Mouse (Mus musculus): Measurements from ENCODE around the gene Cpsf6. TPM values are rescaled to one million over a fixed set of nuclear protein-coding genes. Genes with fewer than 3 reads are reported as not detected.

Cpsf6 gene
- 105 and 110 TPM in 2 replicates for polyA plus RNA-seq (2015; fragmentation: Nextera tagmentation; extraction: Ambion mirVana)

- Histone ChIP-seq H3K27me3 (replicated peaks; ENCODE audit: control insufficient read depth, insufficient read depth, low read length) (no peaks in the 10 kb centered on the region), H3K9ac (ENCODE audit: low read depth, low read length) (no peak within 1 kb of the TSS), H3K9me3 (ENCODE audit: control insufficient read depth, low read length) (no peaks in the 10 kb centered on the region), H3K36me3 (ENCODE audit: control insufficient read depth, insufficient read depth, low read length) (no peaks in the 10 kb centered on the region), H3K4me1 (ENCODE audit: control insufficient read depth, insufficient read depth, low read length) (no peaks in the 10 kb centered on the region), H3K4me2 (ENCODE audit: low read depth, low read length) (no peak within 1 kb of the TSS), H3K27ac (ENCODE audit: low read length) (no peak within 1 kb of the TSS), H3K4me3 (ENCODE audit: low read length) (no peak within 1 kb of the TSS)
- no peak for ATAC-seq
- 77% methylated on average over 6 of the region's 6 CpGs for WGBS
Measured at GRCm38 (mm10) chr10:117379908-117380307, at the start of gene Cpsf6. TSS of gene Cpsf6 (minus strand) at chr10:117380015.

- no peaks in the 10 kb centered on the region for H3K27me3 ChIP-seq (replicated peaks; ENCODE audit: control insufficient read depth, insufficient read depth, low read length)
- H3K4me1 ChIP-seq (ENCODE audit: control insufficient read depth, insufficient read depth, low read length) = no peaks in the 10 kb centered on the region
- no peak overlapping the region for H3K9ac ChIP-seq (ENCODE audit: low read depth, low read length)
- H3K27ac ChIP-seq (ENCODE audit: low read length) = no peak overlapping the region
- ATAC-seq = no peak
- H3K9me3 ChIP-seq (ENCODE audit: control insufficient read depth, low read length) = no peaks in the 10 kb centered on the region
- no peak overlapping the region for H3K4me2 ChIP-seq (ENCODE audit: low read depth, low read length)
- no peak overlapping the region for H3K4me3 ChIP-seq (ENCODE audit: low read length)
- no peaks in the 10 kb centered on the region for H3K36me3 ChIP-seq (ENCODE audit: control insufficient read depth, insufficient read depth, low read length)
- WGBS = 84% methylated on average over 1 of the region's 1 CpGs
Measured at GRCm38 (mm10) chr10:117426615-117426969, 46.8 kb upstream of the Cpsf6 start.

- H3K27me3 ChIP-seq (replicated peaks; ENCODE audit: control insufficient read depth, insufficient read depth, low read length) = no peaks in the 10 kb centered on the region
- H3K27ac ChIP-seq (ENCODE audit: low read length) = no peak overlapping the region
- H3K4me3 ChIP-seq (ENCODE audit: low read length) = no peak overlapping the region
- whole genome bisulfite sequencing = 54% methylated on average over 11 of the region's 11 CpGs
- H3K4me1 ChIP-seq (ENCODE audit: control insufficient read depth, insufficient read depth, low read length) = no peaks in the 10 kb centered on the region
- no peak overlapping the region for H3K9ac ChIP-seq (ENCODE audit: low read depth, low read length)
- H3K9me3 ChIP-seq (ENCODE audit: control insufficient read depth, low read length) = no peaks in the 10 kb centered on the region
- ATAC-seq = no peak
- H3K36me3 ChIP-seq (ENCODE audit: control insufficient read depth, insufficient read depth, low read length) = no peaks in the 10 kb centered on the region
- H3K4me2 ChIP-seq (ENCODE audit: low read depth, low read length) = no peak overlapping the region
Measured at GRCm38 (mm10) chr10:117425907-117426614, 46.2 kb upstream of the Cpsf6 start.

GRCm38 (mm10) chr10:117425013-117425412 lies 45.2 kb upstream of the Cpsf6 start:
- Histone ChIP-seq H3K4me3 (ENCODE audit: low read length) (no peak overlapping the region), H3K27me3 (replicated peaks; ENCODE audit: control insufficient read depth, insufficient read depth, low read length) (no peaks in the 10 kb centered on the region), H3K9ac (ENCODE audit: low read depth, low read length) (no peak overlapping the region), H3K4me1 (ENCODE audit: control insufficient read depth, insufficient read depth, low read length) (no peaks in the 10 kb centered on the region), H3K36me3 (ENCODE audit: control insufficient read depth, insufficient read depth, low read length) (no peaks in the 10 kb centered on the region), H3K4me2 (ENCODE audit: low read depth, low read length) (no peak overlapping the region), H3K27ac (ENCODE audit: low read length) (no peak overlapping the region), H3K9me3 (ENCODE audit: control insufficient read depth, low read length) (no peaks in the 10 kb centered on the region)
- WGBS = 90% methylated on average over 5 of the region's 5 CpGs
- no peak for ATAC-seq

- H3K36me3 ChIP-seq (ENCODE audit: control insufficient read depth, insufficient read depth, low read length) = no peaks in the 10 kb centered on the region
- no peak for ATAC-seq
- 42% methylated on average over 3 of the region's 3 CpGs for WGBS
- no peak overlapping the region for H3K27ac ChIP-seq (ENCODE audit: low read length)
- no peaks in the 10 kb centered on the region for H3K4me1 ChIP-seq (ENCODE audit: control insufficient read depth, insufficient read depth, low read length)
- H3K4me3 ChIP-seq (ENCODE audit: low read length) = no peak overlapping the region
- H3K4me2 ChIP-seq (ENCODE audit: low read depth, low read length) = no peak overlapping the region
- no peaks in the 10 kb centered on the region for H3K27me3 ChIP-seq (replicated peaks; ENCODE audit: control insufficient read depth, insufficient read depth, low read length)
- H3K9me3 ChIP-seq (ENCODE audit: control insufficient read depth, low read length) = no peaks in the 10 kb centered on the region
- no peak overlapping the region for H3K9ac ChIP-seq (ENCODE audit: low read depth, low read length)
Measured at GRCm38 (mm10) chr10:117424146-117424905, 44.5 kb upstream of the Cpsf6 start.

- Histone ChIP-seq H3K27ac (ENCODE audit: low read length) (no peak overlapping the region), H3K4me3 (ENCODE audit: low read length) (no peak overlapping the region), H3K36me3 (ENCODE audit: control insufficient read depth, insufficient read depth, low read length) (no peaks in the 10 kb centered on the region), H3K9ac (ENCODE audit: low read depth, low read length) (no peak overlapping the region), H3K4me1 (ENCODE audit: control insufficient read depth, insufficient read depth, low read length) (no peaks in the 10 kb centered on the region), H3K9me3 (ENCODE audit: control insufficient read depth, low read length) (no peaks in the 10 kb centered on the region), H3K4me2 (ENCODE audit: low read depth, low read length) (no peak overlapping the region), H3K27me3 (replicated peaks; ENCODE audit: control insufficient read depth, insufficient read depth, low read length) (no peaks in the 10 kb centered on the region)
- ATAC-seq = no peak
- WGBS = 84% methylated on average over 17 of the region's 17 CpGs
Measured at GRCm38 (mm10) chr10:117423025-117424002, 43.5 kb upstream of the Cpsf6 start.

- Histone ChIP-seq H3K9ac (ENCODE audit: low read depth, low read length) (no peak overlapping the region), H3K4me1 (ENCODE audit: control insufficient read depth, insufficient read depth, low read length) (peaks cover 6% of the 10 kb centered on the region), H3K36me3 (ENCODE audit: control insufficient read depth, insufficient read depth, low read length) (no peaks in the 10 kb centered on the region), H3K4me2 (ENCODE audit: low read depth, low read length) (no peak overlapping the region), H3K9me3 (ENCODE audit: control insufficient read depth, low read length) (no peaks in the 10 kb centered on the region), H3K27ac (ENCODE audit: low read length) (no peak overlapping the region), H3K27me3 (replicated peaks; ENCODE audit: control insufficient read depth, insufficient read depth, low read length) (no peaks in the 10 kb centered on the region), H3K4me3 (ENCODE audit: low read length) (no peak overlapping the region)
- ATAC-seq = no peak
- WGBS = 81% methylated on average over 6 of the region's 6 CpGs
Measured at GRCm38 (mm10) chr10:117422174-117422808, 42.5 kb upstream of the Cpsf6 start.

GRCm38 (mm10) chr10:117421283-117422107 lies 41.7 kb upstream of the Cpsf6 start:
- Histone ChIP-seq H3K4me3 (ENCODE audit: low read length) (no peak overlapping the region), H3K36me3 (ENCODE audit: control insufficient read depth, insufficient read depth, low read length) (no peaks in the 10 kb centered on the region), H3K4me1 (ENCODE audit: control insufficient read depth, insufficient read depth, low read length) (peaks cover 6% of the 10 kb centered on the region), H3K27ac (ENCODE audit: low read length) (no peak overlapping the region), H3K9me3 (ENCODE audit: control insufficient read depth, low read length) (no peaks in the 10 kb centered on the region), H3K27me3 (replicated peaks; ENCODE audit: control insufficient read depth, insufficient read depth, low read length) (no peaks in the 10 kb centered on the region), H3K4me2 (ENCODE audit: low read depth, low read length) (no peak overlapping the region), H3K9ac (ENCODE audit: low read depth, low read length) (no peak overlapping the region)
- WGBS = 79% methylated on average over 7 of the region's 7 CpGs
- no peak for ATAC-seq
